Mouse (Mus musculus) inflammation-experienced regulatory T-cells, adult 6 months (primary cell): ENCODE measurements around the gene Slc30a9. TPM values are rescaled to one million over a fixed set of nuclear protein-coding genes. Genes with fewer than 3 reads are reported as not detected.

Source experiments
- polyA plus RNA-seq, 3 experiments: library from polyadenylated mRNA; unstranded; fragments of 100-300 nt; shearing (Covaris generic); gene quantifications; one replicate each; pipeline ENCODE4 v1.2.1; 2017

Slc30a9 gene
- polyA plus RNA-seq, 3 experiments from 2014 or later: 9.9 to 14.1 (median 13.7) TPM

Other genes with a start within 250 kb of the Slc30a9 start
- under 1 TPM in 1 of 3 experiments, not detected in 2; 0.24 TPM for gene Phox2b, start 207.7 kb upstream of the Slc30a9 start, polyA plus RNA-seq
- gene Tmem33, start 46.4 kb upstream of the Slc30a9 start, polyA plus RNA-seq: 10 to 100 TPM; 56.0 to 77.0 (median 57.4) TPM
- gene Bend4, start 121.4 kb downstream of the Slc30a9 start, polyA plus RNA-seq: under 1 TPM in 2 of 3 experiments, not detected in 1; 0.17 to 0.49 TPM